Mouse (Mus musculus) lung, adult 18-20 months (tissue): ENCODE measurements at regions not wholly inside any gene's neighbourhood (a gene's known extent, or its start where the extent isn't known, plus 50 kb on each side); places are given as distances from the start of the nearest gene placed in this dataset.
A peak's percentile ranks its signal among the peaks of the same experiment; 100 is the strongest.

ENCODE experiments used
- DNase-seq, 2 experiments: peaks; one replicate each; pipeline ENCODE4 v3.0.0; 2022; ENCODE audit warnings: mixed read lengths in 2 of 2

- DNase-seq = peak; percentile 20 to 33
Observed at GRCm38 (mm10) chr2:84266883-84267554, 158.2 kb downstream of the Calcrl start.

- DNase-seq = peak in 1 of 2 experiments; percentile 27
Observed at GRCm38 (mm10) chr2:84274038-84274724, 151.0 kb downstream of the Calcrl start.

- DNase-seq = peak in 1 of 2 experiments; percentile 18
Observed at GRCm38 (mm10) chr2:84277181-84277580, 148.0 kb downstream of the Calcrl start.
